Mouse (Mus musculus) embryonic facial prominence, embryonic 13.5 days (tissue): ENCODE results near the gene Kdm2b. TPM values are rescaled to one million over a fixed set of nuclear protein-coding genes. Genes with fewer than 3 reads are reported as not detected.

Experiments
- ATAC-seq: fragments of 200-750 bp; cut with Nextera tagmentation; 2 replicates; pipeline ENCODE4 v1.8.0; 2017; ENCODE audit warnings: low read depth; ENCODE audit not compliant: insufficient number of reproducible peaks, insufficient read depth, low FRiP score, low TSS enrichment
- H3K27ac ChIP-seq: fragments of 300-500 bp; sonication (generic); 2 replicates; pipeline ENCODE4 v1.5.1; 2015; ENCODE audit warnings: moderate library complexity, mild to moderate bottlenecking, inconsistent platforms
- H3K27me3 ChIP-seq: fragments of 300-500 bp; sonication (generic); 2 replicates; pipeline ENCODE4 v1.6.1; 2015; ENCODE audit warnings: mild to moderate bottlenecking, inconsistent platforms
- H3K36me3 ChIP-seq: fragments of 300-500 bp; sonication (generic); 2 replicates; pipeline ENCODE4 v1.6.1; 2015; ENCODE audit warnings: mild to moderate bottlenecking, inconsistent platforms
- H3K4me1 ChIP-seq: fragments of 300-500 bp; sonication (generic); 2 replicates; pipeline ENCODE4 v1.6.1; 2015; ENCODE audit warnings: inconsistent platforms
- H3K4me2 ChIP-seq: fragments of 300-500 bp; sonication (generic); 2 replicates; pipeline ENCODE4 v1.6.1; 2015; ENCODE audit warnings: moderate library complexity, mild to moderate bottlenecking, inconsistent platforms
- H3K4me3 ChIP-seq: fragments of 300-500 bp; sonication (generic); 2 replicates; pipeline ENCODE4 v1.5.1; 2015; ENCODE audit warnings: mild to moderate bottlenecking, inconsistent platforms
- H3K9ac ChIP-seq: fragments of 300-500 bp; sonication (generic); 2 replicates; pipeline ENCODE4 v1.6.1; 2015; ENCODE audit warnings: mild to moderate bottlenecking, inconsistent platforms
- H3K9me3 ChIP-seq: fragments of 300-500 bp; sonication (generic); 2 replicates; pipeline ENCODE4 v1.6.1; 2016; ENCODE audit warnings: inconsistent platforms
- whole genome bisulfite sequencing: fragments of 180-500 bp; shearing (Covaris S2); methylation state at CpG from one replicate; pipeline ENCODE4 v1.1.7; 2015; ENCODE audit warnings: mixed read lengths; 5-methylcytosine and 5-hydroxymethylcytosine counted together
- polyA plus RNA-seq: library from polyadenylated mRNA; unstranded; fragments of >200 nt; fragmentation: Nextera tagmentation; extraction: Ambion mirVana; gene quantifications from 2 replicates; pipeline ENCODE4 v1.2.1, GENCODE M21; 2015

Kdm2b gene
- polyA plus RNA-seq, 1 experiment from 2014 or later = 61.6 TPM

- no peak overlapping the region for H3K27ac ChIP-seq
- no peaks in the 10 kb centered on the region for H3K9me3 ChIP-seq
- 93% methylated on average over 4 of the region's 4 CpGs for WGBS
- H3K36me3 ChIP-seq = peaks cover 19% of the 10 kb centered on the region
- no peak overlapping the region for H3K9ac ChIP-seq
- no peak for ATAC-seq
- H3K4me2 ChIP-seq = no peak overlapping the region
- H3K4me1 ChIP-seq = peaks cover 12% of the 10 kb centered on the region
- H3K27me3 ChIP-seq = no peaks in the 10 kb centered on the region
- no peak overlapping the region for H3K4me3 ChIP-seq
These were observed 167.2 kb downstream of the Kdm2b start for GRCm38 (mm10) chr5:122822441-122822840.

DNA sequence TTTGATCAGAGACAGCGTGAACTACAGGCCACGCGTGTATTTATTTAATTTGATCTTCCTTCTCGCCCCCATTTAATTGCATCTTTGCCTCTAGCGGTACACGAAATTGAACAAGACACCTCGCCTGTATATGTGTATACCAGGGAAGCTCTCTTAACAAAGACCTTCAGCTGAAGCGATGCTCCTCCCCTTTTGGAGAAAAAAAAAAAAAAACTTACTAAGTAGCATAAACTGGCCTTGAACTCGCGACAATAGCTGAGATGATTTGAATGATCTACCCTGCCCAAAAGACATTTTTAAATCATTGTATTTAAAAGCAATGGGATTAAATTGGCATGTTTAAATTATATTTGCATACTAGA lies 168.1 kb downstream of the Kdm2b start:
- peaks cover 27% of the 10 kb centered on the region for H3K36me3 ChIP-seq
- peak overlapping the region; percentile 95 for H3K27ac ChIP-seq
- WGBS = under 1% methylated on average over 10 of the region's 10 CpGs
- ATAC-seq = peak; percentile 60
- H3K9me3 ChIP-seq = no peaks in the 10 kb centered on the region
- H3K27me3 ChIP-seq = no peaks in the 10 kb centered on the region
- peak overlapping the region; percentile 61 for H3K4me3 ChIP-seq
- peak overlapping the region; percentile 62 for H3K4me2 ChIP-seq
- H3K4me1 ChIP-seq = peaks cover 12% of the 10 kb centered on the region
- H3K9ac ChIP-seq = peak overlapping the region; percentile 81

DNA sequence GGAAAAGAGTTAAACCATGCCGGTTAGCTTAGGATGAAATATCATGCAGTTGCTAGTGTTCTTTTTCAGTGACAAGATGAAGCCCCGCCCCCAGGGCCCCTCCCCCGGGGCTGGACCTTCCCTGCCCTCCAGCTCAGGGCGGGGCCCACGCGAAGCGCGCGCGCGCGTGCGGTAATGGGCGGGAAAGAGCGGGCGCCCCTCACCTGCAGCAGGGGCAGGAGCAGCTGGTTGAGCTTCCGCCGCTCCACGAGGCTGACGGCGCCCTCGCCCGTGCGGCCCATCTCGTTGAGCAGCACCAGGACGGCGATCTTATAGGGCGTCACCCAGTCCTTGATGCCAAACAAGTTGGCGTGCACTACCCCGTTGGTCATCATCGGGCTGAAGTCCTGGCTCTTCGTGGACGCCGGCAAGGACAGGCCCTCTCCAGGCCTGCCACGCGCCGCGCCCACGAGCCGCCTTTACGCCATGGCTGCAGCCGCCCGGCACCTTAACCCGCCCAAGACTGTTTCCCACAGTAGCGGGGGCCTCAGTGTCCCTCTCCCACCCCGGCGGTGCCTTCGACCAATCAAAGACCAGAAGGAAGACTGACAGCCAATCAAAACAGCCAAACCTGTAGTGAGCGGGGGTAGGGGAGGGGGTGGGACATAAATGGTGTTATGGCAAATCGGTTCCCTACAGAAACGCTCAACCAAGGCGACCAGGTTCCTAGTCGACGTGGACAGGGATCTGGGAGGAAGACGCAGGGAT lies 168.7 kb downstream of the Kdm2b start, which contains the start of gene Anapc5:
Anapc5 (minus strand) TSS at position 563 of the 747 bp plus-strand sequence.
- Histone ChIP-seq H3K9ac (peak within 1 kb of the TSS; percentile 81), H3K9me3 (no peaks in the 10 kb centered on the region), H3K36me3 (peaks cover 32% of the 10 kb centered on the region), H3K27me3 (no peaks in the 10 kb centered on the region), H3K4me3 (peak within 1 kb of the TSS; percentile 61), H3K27ac (peak within 1 kb of the TSS; percentile 95), H3K4me1 (peaks cover 12% of the 10 kb centered on the region), H3K4me2 (peak within 1 kb of the TSS; percentile 62)
- peak; percentile 98 for ATAC-seq
- under 1% methylated on average over 55 of the region's 55 CpGs for WGBS

Other genes with a start within 250 kb of the Kdm2b start
- 39.9 and 47.3 TPM in 2 replicates for gene Camkk2, start 210.4 kb downstream of the Kdm2b start, polyA plus RNA-seq
- gene Anapc5, start 168.5 kb downstream of the Kdm2b start, polyA plus RNA-seq = 437 and 454 TPM in 2 replicates
- 38.9 and 43.0 TPM in 2 replicates for gene Rnf34, start 139.8 kb downstream of the Kdm2b start, polyA plus RNA-seq
- gene Orai1, start 25.3 kb upstream of the Kdm2b start, polyA plus RNA-seq = 10.4 and 12.5 TPM in 2 replicates
- not detected in 2 replicates for gene Morn3, start 57.2 kb upstream of the Kdm2b start, polyA plus RNA-seq
- 14.4 and 15.8 TPM in 2 replicates for gene Tmem120b, start 78.6 kb upstream of the Kdm2b start, polyA plus RNA-seq
- gene Rhof, start 142.9 kb upstream of the Kdm2b start, polyA plus RNA-seq = 5.6 and 6.6 TPM in 2 replicates
- gene Setd1b, start 152.4 kb upstream of the Kdm2b start, polyA plus RNA-seq = 12.3 and 13.0 TPM in 2 replicates
- 95.3 and 107 TPM in 2 replicates for gene Psmd9, start 179.6 kb upstream of the Kdm2b start, polyA plus RNA-seq
- 0.65 TPM in 1 of 2 replicates, not detected in the other for gene Hpd, start 192.9 kb upstream of the Kdm2b start, polyA plus RNA-seq